Mouse (Mus musculus) neural tube, embryonic 13.5 days (tissue): ENCODE data around the gene Gm12845. TPM values are rescaled to one million over a fixed set of nuclear protein-coding genes. Genes with fewer than 3 reads are reported as not detected.
A peak's percentile ranks its signal among the peaks of the same experiment; 100 is the strongest.

Experiments
- ATAC-seq: fragments of 200-750 bp; cut with Nextera tagmentation; 2 replicates; pipeline ENCODE4 v1.8.0; 2017; ENCODE audit warnings: low read depth, mild to moderate bottlenecking, moderate TSS enrichment, moderate library complexity
- H3K27ac ChIP-seq: fragments of 300-500 bp; sonication (generic); replicated peaks from 2 replicates; pipeline ENCODE4 v1.5.1; 2015; ENCODE audit warnings: moderate library complexity, mild to moderate bottlenecking, inconsistent platforms
- H3K27me3 ChIP-seq: fragments of 300-500 bp; sonication (generic); 2 replicates; pipeline ENCODE4 v1.6.1; 2015; ENCODE audit warnings: mild to moderate bottlenecking, inconsistent platforms
- H3K36me3 ChIP-seq: fragments of 300-500 bp; sonication (generic); 2 replicates; pipeline ENCODE4 v1.6.1; 2015; ENCODE audit warnings: mild to moderate bottlenecking, inconsistent platforms
- H3K4me1 ChIP-seq: fragments of 300-500 bp; sonication (generic); replicated peaks from 2 replicates; pipeline ENCODE4 v1.6.1; 2015; ENCODE audit warnings: inconsistent platforms
- H3K4me2 ChIP-seq: fragments of 300-500 bp; sonication (generic); 2 replicates; pipeline ENCODE4 v1.6.1; 2015; ENCODE audit warnings: inconsistent platforms, mild to moderate bottlenecking, moderate library complexity
- H3K4me3 ChIP-seq: fragments of 300-500 bp; sonication (generic); 2 replicates; pipeline ENCODE4 v1.5.1; 2015; ENCODE audit warnings: mild to moderate bottlenecking, inconsistent platforms
- H3K9ac ChIP-seq: fragments of 300-500 bp; sonication (generic); 2 replicates; pipeline ENCODE4 v1.6.1; 2015; ENCODE audit warnings: moderate library complexity, mild to moderate bottlenecking, inconsistent platforms
- H3K9me3 ChIP-seq: fragments of 300-500 bp; sonication (generic); 2 replicates; pipeline ENCODE4 v1.6.1; 2016; ENCODE audit warnings: inconsistent platforms
- WGBS: fragments of 180-500 bp; shearing (Covaris S2); methylation state at CpG from one replicate; pipeline ENCODE4 v1.1.7; 2015; 5-methylcytosine and 5-hydroxymethylcytosine counted together
- polyA plus RNA-seq: library from polyadenylated mRNA; unstranded; fragments of >200 nt; fragmentation: Nextera tagmentation; extraction: Ambion mirVana; gene quantifications from 2 replicates; pipeline ENCODE4 v1.2.1, GENCODE M21; 2015

Gene Gm12845
- not detected in 2 replicates for polyA plus RNA-seq

DNA sequence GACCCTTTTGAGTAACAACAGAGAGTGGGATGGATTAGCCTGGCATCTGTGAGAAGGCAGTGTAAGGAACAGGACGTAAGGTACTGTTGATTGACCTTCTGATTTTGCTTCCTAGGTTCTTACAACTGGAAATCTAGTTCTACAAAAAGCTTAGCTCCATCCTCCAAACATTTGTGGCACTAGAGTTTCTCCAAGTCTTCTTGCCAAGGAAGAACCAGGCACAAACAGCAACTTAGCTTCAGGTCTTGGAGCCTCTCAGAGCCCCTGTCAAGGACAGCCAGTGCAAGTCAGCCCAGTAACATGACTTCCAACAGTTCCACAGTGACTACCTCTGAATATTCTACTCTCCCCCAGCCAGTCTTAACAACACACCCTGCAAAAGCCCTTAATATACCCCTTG lies at the start of gene Gm12845:
Gene Gm12845, plus strand, starts transcription at position 301 of the 400 bp plus-strand sequence.
- Histone ChIP-seq H3K9ac (no peak within 1 kb of the TSS), H3K9me3 (no peaks in the 10 kb centered on the region), H3K36me3 (no peaks in the 10 kb centered on the region), H3K4me3 (no peak within 1 kb of the TSS), H3K27ac (no peak within 1 kb of the TSS), H3K4me1 (no peaks in the 10 kb centered on the region), H3K27me3 (no peaks in the 10 kb centered on the region), H3K4me2 (no peak within 1 kb of the TSS)
- WGBS, result 87% methylated on average over 1 of the region's 1 CpGs
- no peak for ATAC-seq

DNA sequence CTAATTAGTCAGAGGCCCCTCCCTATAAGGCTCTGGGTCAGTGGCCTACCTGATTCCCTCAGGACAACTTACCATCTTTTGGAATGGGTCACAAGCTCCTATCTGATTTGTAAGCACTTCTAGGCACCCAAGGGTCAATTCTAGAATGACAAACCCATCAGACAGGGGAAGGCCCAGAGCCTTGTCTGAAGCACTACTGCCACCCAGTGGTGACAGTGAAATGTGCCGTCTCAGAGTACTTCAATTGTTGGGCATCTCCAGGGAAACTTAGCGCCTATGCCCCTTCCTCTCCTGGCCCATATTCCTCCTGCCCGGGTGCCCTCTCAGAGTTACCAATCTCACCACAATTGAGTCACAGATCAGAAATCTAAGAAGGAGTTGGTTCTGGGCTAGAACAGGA lies 47.3 kb upstream of the Gm12845 start:
- Histone ChIP-seq H3K4me1 (peaks cover 19% of the 10 kb centered on the region), H3K36me3 (peaks cover 76% of the 10 kb centered on the region), H3K9me3 (no peaks in the 10 kb centered on the region), H3K9ac (no peak overlapping the region), H3K4me3 (no peak overlapping the region), H3K27ac (no peak overlapping the region), H3K27me3 (no peaks in the 10 kb centered on the region), H3K4me2 (no peak overlapping the region)
- ATAC-seq, result peak; percentile 20; the same call in 1 of the 2 replicates
- 7% methylated on average over 3 of the region's 3 CpGs for WGBS

DNA sequence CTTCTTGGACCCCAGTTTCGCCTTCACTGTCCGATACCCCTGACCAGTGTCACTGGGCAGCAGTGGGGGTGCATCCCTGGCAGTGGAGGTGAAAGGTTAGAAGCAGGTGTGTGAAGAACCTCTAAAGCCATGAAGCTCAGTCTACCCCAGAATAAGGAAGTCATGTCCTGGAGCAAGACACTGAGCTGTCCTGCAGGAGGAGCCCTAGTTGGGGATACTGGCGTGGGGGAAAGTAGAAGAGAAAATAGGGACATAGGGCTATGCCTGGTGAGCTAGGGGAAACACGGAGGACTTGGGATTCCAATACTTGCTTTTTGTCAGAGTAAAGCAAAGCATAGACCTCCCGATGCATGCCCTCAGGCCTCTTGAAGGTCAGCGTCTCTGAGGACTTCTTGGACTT lies 43.2 kb upstream of the Gm12845 start:
- Histone ChIP-seq H3K4me1 (peaks cover 20% of the 10 kb centered on the region), H3K27ac (no peak overlapping the region), H3K27me3 (no peaks in the 10 kb centered on the region; the same call in 1 of the 2 replicates), H3K4me2 (peak overlapping the region; percentile 95), H3K9ac (no peak overlapping the region), H3K9me3 (no peaks in the 10 kb centered on the region), H3K36me3 (peaks cover 42% of the 10 kb centered on the region), H3K4me3 (peak overlapping the region; percentile 90)
- 68% methylated on average over 6 of the region's 6 CpGs for WGBS
- ATAC-seq, result no peak

DNA sequence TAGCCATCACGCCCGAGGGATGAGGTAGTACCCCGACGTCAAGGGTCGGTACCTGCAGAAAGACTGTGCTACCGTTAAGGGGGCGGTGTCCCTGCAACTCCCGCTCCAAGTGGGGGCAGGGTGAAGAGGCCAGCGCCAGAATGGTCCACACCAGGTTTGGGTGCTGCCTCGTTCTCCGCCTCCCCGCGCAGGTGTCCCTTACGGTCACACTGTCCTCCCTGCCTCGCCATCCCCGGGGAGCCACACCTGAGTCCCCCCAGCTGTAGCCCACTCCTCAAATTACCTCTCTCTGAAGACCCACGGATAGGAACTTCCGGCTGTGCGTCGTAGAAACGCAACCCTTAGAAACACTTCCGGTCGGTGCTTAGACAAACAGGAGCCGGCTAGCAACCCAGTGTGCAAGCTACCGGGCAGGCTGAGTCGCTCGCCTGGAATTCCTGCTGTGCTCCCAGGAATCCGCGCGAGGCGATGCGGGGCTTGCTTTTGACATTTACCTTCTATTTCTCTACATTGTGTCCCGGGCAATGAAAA lies 42.2 kb upstream of the Gm12845 start, which contains the start of gene Dmap1:
Gene Dmap1, minus strand, starts transcription at position 343 of the 531 bp plus-strand sequence.
- WGBS, result under 1% methylated on average over 33 of the region's 33 CpGs
- Histone ChIP-seq H3K27me3 (no peaks in the 10 kb centered on the region; the same call in 1 of the 2 replicates), H3K9ac (peak within 1 kb of the TSS; percentile 91), H3K4me2 (peak within 1 kb of the TSS; percentile 95), H3K36me3 (peaks cover 34% of the 10 kb centered on the region), H3K4me1 (peaks cover 20% of the 10 kb centered on the region), H3K4me3 (peak within 1 kb of the TSS; percentile 90), H3K9me3 (no peaks in the 10 kb centered on the region), H3K27ac (peak within 1 kb of the TSS; percentile 59)
- peak; percentile 85 for ATAC-seq

DNA sequence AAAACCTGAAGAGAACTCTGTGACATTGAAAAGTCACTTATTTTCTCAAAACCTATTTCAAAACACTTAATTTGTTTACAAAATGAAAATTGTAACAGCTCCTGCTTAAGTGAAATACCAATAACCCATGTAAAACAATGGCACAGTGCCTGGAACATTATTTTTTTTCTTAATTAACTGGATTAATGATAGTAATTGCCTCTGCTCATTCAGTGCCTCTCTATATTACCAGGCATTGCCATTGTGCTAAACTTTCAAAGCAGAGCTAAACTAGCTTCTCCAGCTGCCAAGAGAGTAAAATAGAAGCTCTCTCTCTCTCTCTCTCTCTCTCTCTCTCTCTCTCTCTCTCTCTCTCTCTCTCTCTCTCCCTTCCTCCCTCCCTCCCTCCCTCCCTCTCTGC lies 41.7 kb upstream of the Gm12845 start:
- Histone ChIP-seq H3K9ac (peak overlapping the region; percentile 91), H3K4me1 (peaks cover 20% of the 10 kb centered on the region), H3K4me2 (peak overlapping the region; percentile 95), H3K36me3 (peaks cover 30% of the 10 kb centered on the region), H3K9me3 (no peaks in the 10 kb centered on the region), H3K4me3 (peak overlapping the region; percentile 90), H3K27me3 (no peaks in the 10 kb centered on the region; the same call in 1 of the 2 replicates), H3K27ac (peak overlapping the region; percentile 59)
- peak; percentile 30 for ATAC-seq

DNA sequence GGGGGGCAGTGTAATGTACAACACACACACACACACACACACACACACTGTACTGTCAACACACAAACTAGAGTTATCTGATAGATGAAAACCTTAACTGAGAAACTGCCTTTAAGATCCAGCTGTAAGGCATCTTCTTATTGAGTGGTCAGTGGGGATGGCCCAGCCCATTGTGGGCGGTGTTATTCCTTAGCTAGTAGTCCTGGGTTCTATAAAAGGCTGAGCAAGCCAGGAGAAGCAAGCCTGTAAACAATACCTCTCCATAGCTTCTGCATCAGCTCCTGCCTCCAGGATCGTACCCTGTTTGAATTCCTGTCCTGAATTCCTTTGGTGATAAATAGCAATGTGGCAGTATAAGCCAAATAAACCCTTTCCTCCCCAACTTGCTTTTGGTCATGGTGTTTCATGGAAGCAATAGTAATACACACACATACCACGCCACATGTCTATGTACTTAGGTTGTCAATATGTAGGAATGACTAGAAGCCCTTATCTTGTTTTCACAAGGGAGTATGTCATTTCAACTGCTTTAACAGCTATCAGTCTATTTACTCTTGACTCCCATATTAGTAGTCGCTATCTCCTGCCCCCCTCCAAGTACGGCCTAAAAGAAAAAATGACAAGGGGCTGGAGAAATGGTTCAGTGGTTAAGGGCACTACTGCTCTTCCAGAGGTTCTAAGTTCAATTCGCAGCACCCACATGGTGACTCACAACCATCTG lies 41.0 kb upstream of the Gm12845 start:
- Histone ChIP-seq H3K9me3 (no peaks in the 10 kb centered on the region), H3K36me3 (peaks cover 23% of the 10 kb centered on the region), H3K9ac (no peak overlapping the region), H3K27ac (no peak overlapping the region), H3K27me3 (no peaks in the 10 kb centered on the region; the same call in 1 of the 2 replicates), H3K4me1 (peaks cover 20% of the 10 kb centered on the region), H3K4me2 (peak overlapping the region; percentile 95; the same call in 1 of the 2 replicates), H3K4me3 (no peak overlapping the region)
- WGBS, result 82% methylated on average over 6 of the region's 6 CpGs
- ATAC-seq, result no peak

DNA sequence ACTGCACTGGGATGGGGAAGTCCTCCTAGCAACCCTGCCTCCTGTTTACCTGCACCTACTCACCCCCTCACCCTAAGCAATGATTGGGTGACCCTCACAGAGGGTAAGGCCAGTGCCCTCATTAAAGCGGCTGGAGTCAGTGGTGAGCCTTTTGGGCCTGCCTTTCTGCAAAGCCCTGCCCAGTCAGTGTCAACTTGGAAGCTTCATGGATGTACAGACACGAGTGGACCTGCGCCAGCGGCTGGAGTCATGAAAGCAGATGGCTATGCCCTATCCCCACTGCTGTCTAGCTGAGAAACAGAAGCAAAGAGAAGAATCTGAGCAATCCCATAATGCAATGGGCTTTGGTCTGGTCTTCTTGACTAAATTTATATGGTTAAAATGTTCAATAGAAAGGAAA lies 37.9 kb upstream of the Gm12845 start:
- H3K27me3 ChIP-seq, result no peaks in the 10 kb centered on the region; the same call in 1 of the 2 replicates
- ATAC-seq, result no peak
- H3K4me2 ChIP-seq, result no peak overlapping the region
- peaks cover 12% of the 10 kb centered on the region for H3K4me1 ChIP-seq
- no peak overlapping the region for H3K9ac ChIP-seq
- 90% methylated on average over 4 of the region's 4 CpGs for WGBS
- H3K36me3 ChIP-seq, result no peaks in the 10 kb centered on the region
- H3K27ac ChIP-seq, result no peak overlapping the region
- H3K9me3 ChIP-seq, result no peaks in the 10 kb centered on the region
- no peak overlapping the region for H3K4me3 ChIP-seq

DNA sequence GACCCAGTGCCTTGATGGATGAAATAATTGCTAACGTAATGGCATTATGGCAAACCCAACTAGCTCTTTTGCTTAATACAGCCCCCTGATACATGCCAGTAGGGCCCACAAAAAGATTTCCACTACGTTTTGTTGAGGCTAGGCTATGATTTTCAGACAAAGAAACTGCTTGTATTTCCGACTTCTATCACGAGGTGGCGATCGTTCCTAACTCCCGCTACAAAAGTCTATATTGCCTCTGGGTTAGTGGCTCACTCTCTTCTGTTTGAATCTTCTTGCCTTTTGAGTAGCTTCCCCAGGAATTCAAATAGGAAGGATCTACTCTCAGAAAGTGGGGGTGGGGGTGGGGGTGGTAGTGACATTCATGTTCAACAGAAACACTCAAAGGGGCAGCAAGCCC lies 18.9 kb upstream of the Gm12845 start:
- Histone ChIP-seq H3K36me3 (no peaks in the 10 kb centered on the region), H3K9me3 (no peaks in the 10 kb centered on the region), H3K4me3 (no peak overlapping the region), H3K4me1 (no peaks in the 10 kb centered on the region), H3K9ac (no peak overlapping the region), H3K27ac (no peak overlapping the region), H3K27me3 (no peaks in the 10 kb centered on the region), H3K4me2 (no peak overlapping the region)
- no peak for ATAC-seq
- 6% methylated on average over 7 of the region's 7 CpGs for WGBS

DNA sequence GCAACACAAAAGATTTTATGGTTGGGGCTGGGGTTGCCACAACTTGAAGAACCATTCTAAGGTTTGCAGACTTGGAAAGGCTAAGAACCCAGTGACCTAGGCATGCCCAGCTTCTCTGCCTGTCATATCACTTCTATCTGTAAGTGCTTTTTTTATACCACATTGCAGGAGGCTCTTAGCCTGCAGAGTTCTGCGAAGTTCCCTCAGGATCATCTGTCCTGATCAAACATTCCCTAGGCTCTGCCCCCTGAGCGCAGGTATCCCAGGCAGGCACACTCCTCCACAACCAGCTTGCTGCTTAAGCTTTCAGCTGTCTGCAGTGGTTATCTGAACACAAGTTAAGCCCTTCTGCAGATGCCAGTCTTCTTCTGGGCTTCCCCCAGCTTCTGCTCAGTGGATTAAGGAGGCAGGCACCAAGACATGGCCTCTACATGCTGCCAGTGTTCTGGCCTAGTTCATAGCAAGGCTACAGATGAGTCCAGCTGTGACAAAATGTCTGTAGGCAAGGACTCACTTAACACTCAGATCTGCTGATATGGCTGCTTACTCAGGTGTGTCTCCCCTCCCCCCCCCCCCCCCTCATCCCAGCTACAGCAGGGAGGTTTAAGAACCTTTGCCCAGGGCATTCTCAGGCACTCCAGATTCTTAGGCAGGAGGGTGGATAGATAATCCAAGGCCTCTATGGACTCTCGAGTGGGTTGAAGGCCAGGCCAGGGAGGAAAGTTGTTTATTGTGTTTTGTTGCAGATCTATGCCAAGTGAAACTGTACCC lies 15.2 kb upstream of the Gm12845 start:
- no peak overlapping the region for H3K9ac ChIP-seq
- H3K9me3 ChIP-seq, result no peaks in the 10 kb centered on the region
- no peak overlapping the region for H3K4me3 ChIP-seq
- no peaks in the 10 kb centered on the region for H3K27me3 ChIP-seq
- 83% methylated on average over 3 of the region's 3 CpGs for WGBS
- no peaks in the 10 kb centered on the region for H3K4me1 ChIP-seq
- no peak for ATAC-seq
- no peaks in the 10 kb centered on the region for H3K36me3 ChIP-seq
- H3K27ac ChIP-seq, result no peak overlapping the region
- no peak overlapping the region for H3K4me2 ChIP-seq

DNA sequence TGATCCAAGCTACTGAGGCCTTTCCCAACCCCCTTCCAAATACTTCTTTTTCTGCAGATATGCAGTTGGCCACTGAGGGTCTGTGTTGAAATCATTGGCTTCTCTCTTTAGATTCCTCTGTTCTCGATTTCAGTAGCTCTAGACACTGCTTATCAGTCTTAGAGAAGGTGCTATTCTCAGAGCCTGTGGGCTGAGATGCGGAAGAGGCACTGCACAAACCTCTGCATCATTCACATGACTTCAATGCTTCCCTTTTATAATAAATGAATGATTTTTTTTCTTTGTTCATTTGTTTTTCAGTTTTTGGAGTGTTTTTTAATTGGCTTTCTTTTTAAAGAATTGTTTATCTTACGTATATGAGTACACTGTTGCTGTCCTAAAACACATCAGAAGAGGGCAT lies 11.9 kb upstream of the Gm12845 start:
- H3K27ac ChIP-seq, result no peak overlapping the region
- H3K9me3 ChIP-seq, result no peaks in the 10 kb centered on the region
- H3K27me3 ChIP-seq, result no peaks in the 10 kb centered on the region
- H3K4me2 ChIP-seq, result no peak overlapping the region
- no peak overlapping the region for H3K4me3 ChIP-seq
- 80% methylated on average over 3 of the region's 3 CpGs for WGBS
- no peaks in the 10 kb centered on the region for H3K4me1 ChIP-seq
- H3K9ac ChIP-seq, result no peak overlapping the region
- ATAC-seq, result no peak
- H3K36me3 ChIP-seq, result no peaks in the 10 kb centered on the region

DNA sequence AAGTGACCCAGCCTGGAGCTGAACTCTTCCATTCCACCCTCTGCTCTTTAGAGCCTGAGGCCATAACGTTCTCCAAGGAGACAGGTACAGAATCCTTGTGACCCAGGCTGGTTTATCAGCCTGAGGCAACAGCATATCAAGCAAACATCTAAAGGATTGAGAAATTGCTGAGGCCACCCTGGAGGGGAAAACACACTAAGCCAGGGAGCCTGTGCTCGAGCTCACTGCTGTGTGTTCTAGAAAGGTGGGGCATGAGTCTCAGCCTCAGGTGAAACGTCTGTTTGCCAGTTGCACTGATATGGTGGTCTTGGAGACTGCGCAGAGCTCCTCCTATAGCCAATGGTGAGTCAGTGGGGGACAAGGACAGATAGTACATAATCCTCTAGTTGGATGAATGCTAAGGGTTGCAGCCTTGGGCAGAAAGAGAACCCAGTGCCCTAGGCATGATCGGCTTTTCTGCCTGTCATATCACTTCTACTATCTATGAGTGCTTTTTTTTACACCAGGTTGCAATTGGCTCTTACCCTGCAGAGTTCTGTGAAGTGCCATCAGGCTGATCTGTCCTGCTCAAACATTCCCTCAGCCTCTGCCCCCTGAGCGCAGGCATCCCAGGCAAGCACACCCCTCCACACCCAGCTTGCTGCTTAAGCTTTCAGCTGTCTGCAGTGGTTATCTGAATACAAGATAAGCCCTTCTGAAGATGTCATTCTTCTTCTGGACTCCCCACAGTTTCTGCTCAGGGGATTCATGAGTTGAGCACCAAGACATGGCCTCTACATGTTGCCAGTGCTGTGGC lies 10.7 kb upstream of the Gm12845 start:
- no peaks in the 10 kb centered on the region for H3K4me1 ChIP-seq
- no peak overlapping the region for H3K9ac ChIP-seq
- no peak overlapping the region for H3K4me3 ChIP-seq
- ATAC-seq, result no peak
- H3K36me3 ChIP-seq, result no peaks in the 10 kb centered on the region
- 80% methylated on average over 6 of the region's 6 CpGs for WGBS
- no peaks in the 10 kb centered on the region for H3K9me3 ChIP-seq
- H3K4me2 ChIP-seq, result no peak overlapping the region
- no peaks in the 10 kb centered on the region for H3K27me3 ChIP-seq
- no peak overlapping the region for H3K27ac ChIP-seq
